Mouse (Mus musculus): ENCODE measurements around the gene Pecam1. TPM values are rescaled to one million over a fixed set of nuclear protein-coding genes. Genes with fewer than 3 reads are reported as not detected.
A peak's percentile ranks its signal among the peaks of the same experiment; 100 is the strongest.

Gene Pecam1
- polyA plus RNA-seq, 1 experiment from 2014 or later, result 14.8 TPM

DNA sequence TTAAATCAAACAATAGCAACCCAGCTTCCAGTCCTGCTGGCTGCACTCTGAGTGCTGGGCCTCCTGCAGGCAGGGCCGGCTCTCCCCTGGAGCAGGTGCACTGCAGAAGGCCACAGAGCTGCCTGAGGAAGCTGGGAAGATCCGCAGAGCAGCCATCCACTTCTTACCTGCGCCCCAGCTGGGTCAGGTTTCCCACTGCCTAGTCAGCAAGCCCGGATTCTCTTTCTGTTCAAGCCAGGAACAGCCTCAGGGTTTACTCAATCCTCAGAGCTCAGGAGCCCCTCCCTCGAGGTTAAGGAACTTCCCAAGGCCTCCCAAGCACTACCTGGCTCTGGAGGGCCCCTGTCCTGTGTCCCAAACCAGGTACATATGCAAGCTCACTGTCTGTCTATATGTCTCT lies 144.4 kb downstream of the Pecam1 start:
- ATAC-seq (ENCODE audit: low FRiP score, low TSS enrichment), result no peak
- H3K4me3 ChIP-seq (replicated peaks; ENCODE audit: low read depth, low read length), result no peak overlapping the region
- H3K27me3 ChIP-seq (ENCODE audit: control insufficient read depth, insufficient read depth, low read length), result no peaks in the 10 kb centered on the region
- no peaks in the 10 kb centered on the region for H3K4me1 ChIP-seq (ENCODE audit: control insufficient read depth, insufficient read depth, low read length)
- H3K4me2 ChIP-seq (ENCODE audit: low read length), result no peak overlapping the region
- no peak overlapping the region for H3K27ac ChIP-seq (replicated peaks; ENCODE audit: low read depth, low read length)
- 55% methylated on average over 5 of the region's 5 CpGs for WGBS
- DNase-seq, result no peak
- no peaks in the 10 kb centered on the region for H3K9me3 ChIP-seq (ENCODE audit: control insufficient read depth, low read length)
- no peak overlapping the region for H3K9ac ChIP-seq (replicated peaks; ENCODE audit: low read length)
- H3K36me3 ChIP-seq (ENCODE audit: control insufficient read depth, insufficient read depth, low read length), result no peaks in the 10 kb centered on the region

Small RNA genes within 50 kb of the gene (microRNA-seq; reads per million reads assigned to microRNA genes)
- not detected for gene Gm25994
- gene Mir3064, result 18.4 reads per million, percentile 39 among the genes with 10 or more reads in this experiment

Other genes starting within 250 kb of the Pecam1 start
- 27.3 and 29.1 TPM in 2 replicates for gene Tex2, start 137.2 kb downstream of the Pecam1 start, polyA plus RNA-seq (2014; fragmentation: Nextera tagmentation; extraction: Ambion mirVana)
- 0.20 and 1.4 TPM in 2 replicates for gene Milr1, start 598 bp upstream of the Pecam1 start, polyA plus RNA-seq (2014; fragmentation: Nextera tagmentation; extraction: Ambion mirVana)
- gene Polg2, start 28.9 kb upstream of the Pecam1 start, polyA plus RNA-seq (2014; fragmentation: Nextera tagmentation; extraction: Ambion mirVana), result 9.4 and 9.5 TPM in 2 replicates
- 470 and 537 TPM in 2 replicates for gene Ddx5, start 38.6 kb upstream of the Pecam1 start, polyA plus RNA-seq (2014; fragmentation: Nextera tagmentation; extraction: Ambion mirVana)
- 13.9 and 14.4 TPM in 2 replicates for gene Cep95, start 38.6 kb upstream of the Pecam1 start, polyA plus RNA-seq (2014; fragmentation: Nextera tagmentation; extraction: Ambion mirVana)
- 17.5 and 24.0 TPM in 2 replicates for gene Smurf2, start 170.1 kb upstream of the Pecam1 start, polyA plus RNA-seq (2014; fragmentation: Nextera tagmentation; extraction: Ambion mirVana)
- 127 and 206 TPM in 2 replicates for gene Kpna2, start 248.9 kb upstream of the Pecam1 start, polyA plus RNA-seq (2014; fragmentation: Nextera tagmentation; extraction: Ambion mirVana)